Mouse (Mus musculus): Measurements from ENCODE around the gene Arhgef16.

The Arhgef16 gene

GRCm38 (mm10) chr4:154283671-154284070 is 17.8 kb downstream of the Arhgef16 start:
- no peak for DNase-seq

- no peak for DNase-seq
Measured at GRCm38 (mm10) chr4:154279481-154279880, 22.0 kb downstream of the Arhgef16 start.

GRCm38 (mm10) chr4:154273000-154273399 is 28.5 kb downstream of the Arhgef16 start:
- DNase-seq: peak; percentile 47

DNA sequence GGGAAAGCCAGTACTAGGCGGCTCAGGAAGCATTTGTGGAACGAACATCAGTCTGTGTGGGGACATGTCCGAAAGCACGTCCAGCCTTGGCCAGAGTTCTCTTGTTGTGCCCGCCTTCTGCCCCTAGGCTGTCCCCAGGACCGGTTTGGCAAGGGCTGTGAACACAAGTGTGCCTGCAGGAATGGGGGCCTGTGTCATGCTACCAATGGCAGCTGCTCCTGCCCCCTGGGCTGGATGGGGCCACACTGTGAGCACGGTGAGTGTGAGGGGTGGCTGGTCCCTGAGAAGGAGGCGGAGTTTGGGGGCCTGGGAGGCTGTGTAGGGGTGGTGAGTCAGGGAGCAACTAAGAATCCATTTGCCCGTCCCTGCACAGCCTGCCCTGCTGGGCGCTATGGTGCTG is 32.0 kb downstream of the Arhgef16 start:
- no peak for DNase-seq

DNA sequence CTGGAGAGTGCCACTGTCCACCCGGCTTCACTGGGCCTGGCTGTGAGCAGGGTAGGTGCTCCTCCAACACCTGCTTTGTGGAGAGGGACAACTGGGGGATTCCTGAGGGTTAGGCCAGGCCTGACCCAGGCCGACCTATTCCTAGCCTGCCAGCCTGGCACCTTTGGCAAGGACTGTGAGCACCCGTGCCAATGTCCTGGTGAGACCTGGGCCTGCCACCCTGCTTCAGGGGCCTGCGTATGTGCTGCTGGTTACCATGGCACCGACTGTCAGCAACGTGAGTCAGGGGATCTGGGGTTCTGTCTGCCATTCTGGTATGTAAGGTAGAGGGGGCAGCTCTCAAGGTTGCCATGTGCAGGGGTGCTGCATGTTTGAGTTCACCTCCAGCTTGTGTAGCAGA is 34.0 kb downstream of the Arhgef16 start:
- no peak for DNase-seq

DNA sequence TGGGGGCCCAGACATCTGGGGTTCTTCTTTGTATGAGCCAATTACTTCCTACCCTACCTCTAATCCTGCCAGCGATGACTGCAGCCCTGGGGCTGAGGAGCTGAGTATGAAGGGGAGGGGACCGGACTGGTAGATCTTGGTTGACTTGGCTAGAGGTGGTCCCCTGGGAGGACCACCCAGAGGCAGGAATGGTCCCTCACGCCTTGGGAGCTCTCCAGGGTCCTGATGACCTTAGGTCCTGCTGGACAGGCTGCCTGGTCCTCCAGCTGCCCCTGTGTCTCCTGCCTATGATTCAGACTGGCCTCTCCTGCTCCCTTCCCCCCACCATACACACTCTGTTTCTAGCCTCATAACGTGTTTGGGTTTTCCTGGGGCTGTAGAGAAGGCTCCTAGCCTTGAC is 39.4 kb downstream of the Arhgef16 start:
- no peak for DNase-seq

GRCm38 (mm10) chr4:154260755-154261154 is 40.7 kb downstream of the Arhgef16 start:
- no peak for DNase-seq

DNA sequence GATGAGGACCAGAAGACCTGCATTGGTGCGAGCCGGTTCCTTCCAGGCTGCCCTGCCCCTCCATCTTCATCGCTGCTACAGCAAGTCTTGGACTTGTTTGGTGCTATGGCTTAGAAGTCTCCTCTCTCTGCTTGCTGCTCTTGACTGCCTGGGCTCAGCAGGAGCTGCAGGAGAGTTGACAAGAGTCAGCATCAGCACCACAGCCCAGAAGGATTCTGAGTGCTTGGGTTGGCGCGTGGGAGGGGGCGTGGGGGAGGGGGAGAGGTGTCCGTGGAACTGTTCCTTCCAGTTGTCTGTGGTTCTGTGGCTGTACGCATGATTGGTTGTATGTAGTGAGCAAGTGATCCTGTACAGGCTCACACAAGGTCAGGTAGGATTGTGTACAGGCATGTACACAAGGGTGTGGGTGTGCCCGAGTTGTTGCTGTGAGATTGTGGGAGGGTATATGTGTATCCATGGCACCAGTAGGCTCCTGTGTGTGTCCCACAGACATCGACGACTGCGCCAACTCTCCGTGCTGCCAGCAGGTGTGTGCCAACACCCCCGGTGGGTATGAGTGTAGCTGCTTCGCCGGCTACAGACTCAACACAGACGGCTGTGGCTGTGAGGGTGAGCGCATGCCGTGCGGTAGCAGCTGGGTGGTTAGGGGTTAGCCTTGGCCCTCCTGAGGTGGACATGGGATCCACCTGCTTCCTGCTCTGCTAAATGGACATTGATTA is 48.8 kb downstream of the Arhgef16 start:
- DNase-seq: no peak

DNA sequence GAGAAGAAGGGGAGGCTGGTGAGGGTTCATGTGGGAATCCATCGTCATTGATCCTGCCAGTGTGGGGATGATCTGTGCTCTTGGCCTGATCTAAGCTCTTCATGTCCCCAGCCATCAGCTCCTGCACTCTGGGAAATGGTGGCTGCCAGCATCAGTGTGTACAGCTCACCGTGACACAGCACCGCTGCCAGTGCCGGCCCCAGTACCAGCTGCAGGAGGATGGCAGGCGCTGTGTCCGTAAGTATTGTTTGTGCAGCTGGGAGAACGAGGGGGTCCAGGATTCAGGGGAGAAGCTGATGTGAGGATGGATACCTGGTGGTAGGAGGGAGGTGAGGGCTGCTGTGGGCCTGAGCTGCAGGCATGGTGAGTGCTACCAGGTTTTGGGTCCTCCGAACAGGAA is 52.2 kb downstream of the Arhgef16 start:
- DNase-seq: no peak

DNA sequence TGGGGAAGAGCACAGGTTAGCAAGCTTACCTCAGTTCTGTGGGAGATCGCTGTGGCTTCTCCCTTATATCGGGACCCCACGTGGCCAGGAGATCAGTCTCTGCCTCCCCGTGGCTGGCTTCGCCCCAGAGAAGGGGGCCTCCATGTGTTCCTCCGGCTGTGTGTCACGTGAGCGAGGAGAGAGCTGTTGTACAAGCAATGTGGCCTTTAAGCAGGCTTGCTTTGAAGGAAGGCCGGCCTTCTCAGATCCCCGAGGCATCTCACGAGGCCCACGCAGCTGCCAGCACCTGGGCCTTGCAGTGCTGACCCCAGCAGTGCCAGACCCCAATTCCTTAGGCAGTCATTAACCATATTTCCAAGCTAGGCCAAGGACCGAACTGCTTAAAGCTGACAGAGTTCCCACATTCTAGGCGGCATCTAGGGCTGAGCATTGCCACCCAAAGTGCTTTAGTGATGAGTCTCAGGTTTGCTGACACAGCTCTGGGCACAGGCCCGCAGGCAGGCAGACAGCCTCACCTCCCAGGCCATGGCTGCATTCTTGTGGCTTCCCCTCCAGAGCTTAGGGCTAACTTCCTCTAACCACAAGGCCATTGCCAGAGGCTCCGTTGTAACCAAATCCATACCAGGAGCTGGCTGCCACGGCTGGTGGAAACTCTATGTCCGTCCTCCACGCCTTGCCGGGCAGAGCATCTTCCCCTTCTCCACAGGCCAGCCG is 53.2 kb downstream of the Arhgef16 start:
- DNase-seq: no peak

- DNase-seq: no peak
Measured at GRCm38 (mm10) chr4:154247207-154248091, 54.0 kb downstream of the Arhgef16 start.

DNA sequence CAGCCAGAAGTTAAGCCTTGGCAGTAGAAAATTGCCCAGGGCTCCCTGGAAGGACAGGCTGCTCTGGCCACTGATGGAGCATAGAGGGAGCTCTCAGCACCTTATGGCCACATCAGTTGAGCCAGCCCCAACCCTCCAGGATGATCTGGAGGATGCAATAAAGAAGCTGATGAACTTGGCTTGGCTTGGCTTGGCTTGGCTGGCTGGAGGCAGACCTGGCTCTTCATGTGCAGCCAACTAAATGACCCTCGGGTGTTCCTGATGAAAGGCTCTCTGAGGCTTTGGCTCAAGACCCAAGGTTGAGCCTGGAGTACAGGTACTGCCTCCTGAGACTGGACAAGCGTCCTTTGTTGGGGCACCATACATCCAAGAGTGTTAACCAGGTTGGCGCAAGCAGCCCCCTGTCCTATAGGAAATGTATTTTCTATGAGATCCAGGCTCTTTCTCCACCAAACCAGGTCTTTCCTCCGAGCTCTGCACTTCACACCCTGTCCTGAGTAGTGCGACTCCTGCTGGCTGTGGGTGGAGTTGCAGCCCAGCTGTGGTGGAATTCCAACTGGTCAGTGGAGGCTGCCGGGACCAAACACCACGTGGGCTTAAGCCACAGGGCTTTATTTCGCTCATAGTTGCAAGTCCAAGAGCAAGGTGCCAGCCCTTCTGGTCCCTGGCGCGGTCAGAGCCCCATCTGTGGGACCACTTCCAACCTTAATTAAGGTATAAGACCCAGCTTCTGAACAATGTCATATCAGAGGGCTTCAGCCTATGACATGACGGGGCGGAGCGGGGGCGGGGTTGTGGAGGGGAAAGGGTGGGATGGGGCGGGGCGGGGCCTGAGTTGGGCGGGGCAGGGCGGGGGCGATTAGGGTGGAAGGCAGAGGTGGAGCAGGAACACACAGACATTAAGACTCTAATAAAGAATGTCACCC is 55.1 kb downstream of the Arhgef16 start:
- DNase-seq: peak; percentile 75

DNA sequence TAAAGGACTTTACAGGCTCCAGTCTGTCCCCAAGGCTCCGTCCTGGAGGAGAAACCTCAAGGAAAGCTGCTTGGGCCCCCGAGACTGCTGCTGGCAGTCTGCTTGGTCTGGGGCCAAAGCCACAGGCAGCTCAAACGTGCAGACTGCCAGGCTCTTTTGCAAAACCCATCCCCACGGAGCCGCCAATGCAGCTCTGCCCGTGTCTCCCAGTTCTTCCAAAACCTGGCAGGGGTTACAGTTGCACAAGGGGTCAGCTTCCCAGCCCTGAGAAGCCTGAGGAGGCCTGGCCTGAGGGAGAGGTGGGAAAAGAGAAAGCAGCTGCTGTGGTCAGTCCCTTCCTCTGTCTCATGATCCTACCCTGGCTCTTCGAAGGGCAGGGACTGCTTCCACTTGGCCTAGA is 56.1 kb downstream of the Arhgef16 start:
- DNase-seq: no peak

- no peak for DNase-seq
Measured at GRCm38 (mm10) chr4:154240608-154241007, 60.9 kb downstream of the Arhgef16 start.

DNA sequence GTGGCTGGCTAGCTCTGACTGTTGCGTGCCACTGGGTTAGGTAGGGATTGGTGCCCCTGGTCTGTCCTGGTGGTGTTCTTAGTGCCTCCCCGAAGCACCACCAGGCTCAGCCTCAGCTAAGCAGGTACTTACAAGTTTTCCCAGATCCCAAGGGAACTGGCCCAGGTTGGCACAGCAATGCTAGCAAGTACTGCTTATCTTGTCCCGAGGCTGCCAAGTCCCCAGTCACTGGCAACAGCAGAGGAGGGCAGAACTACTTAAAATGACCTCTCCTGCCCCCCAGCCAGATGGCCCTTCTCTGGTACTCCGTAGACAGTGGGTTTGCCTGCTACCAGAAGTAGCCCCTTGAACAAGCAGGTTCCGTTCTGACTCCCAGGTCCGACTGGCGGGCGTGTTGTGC is 62.3 kb downstream of the Arhgef16 start:
- DNase-seq: no peak

GRCm38 (mm10) chr4:154237306-154237705 is 64.2 kb downstream of the Arhgef16 start:
- no peak for DNase-seq

GRCm38 (mm10) chr4:154236893-154237292 is 64.6 kb downstream of the Arhgef16 start:
- DNase-seq: no peak

- DNase-seq: no peak
Measured at GRCm38 (mm10) chr4:154236001-154236400, 65.5 kb downstream of the Arhgef16 start.

GRCm38 (mm10) chr4:154232295-154232694 is 69.2 kb downstream of the Arhgef16 start:
- no peak for DNase-seq

- no peak for DNase-seq
Measured at GRCm38 (mm10) chr4:154231380-154231779, 70.1 kb downstream of the Arhgef16 start.

- DNase-seq: no peak
Measured at GRCm38 (mm10) chr4:154229569-154229968, 71.9 kb downstream of the Arhgef16 start.
